Mouse (Mus musculus): ENCODE measurements around the gene Fbxl4. TPM values are rescaled to one million over a fixed set of nuclear protein-coding genes. Genes with fewer than 3 reads are reported as not detected.
A peak's percentile ranks its signal among the peaks of the same experiment; 100 is the strongest.
"Not testable (repeated sequence)": the region's sequence is repeated elsewhere in the genome, so short reads cannot be mapped to it uniquely, and the experiment has no call there.

Fbxl4 gene
- 10 to 100 TPM; 25.1 to 35.6 (median 29.6) TPM for total RNA-seq (2022)

DNA sequence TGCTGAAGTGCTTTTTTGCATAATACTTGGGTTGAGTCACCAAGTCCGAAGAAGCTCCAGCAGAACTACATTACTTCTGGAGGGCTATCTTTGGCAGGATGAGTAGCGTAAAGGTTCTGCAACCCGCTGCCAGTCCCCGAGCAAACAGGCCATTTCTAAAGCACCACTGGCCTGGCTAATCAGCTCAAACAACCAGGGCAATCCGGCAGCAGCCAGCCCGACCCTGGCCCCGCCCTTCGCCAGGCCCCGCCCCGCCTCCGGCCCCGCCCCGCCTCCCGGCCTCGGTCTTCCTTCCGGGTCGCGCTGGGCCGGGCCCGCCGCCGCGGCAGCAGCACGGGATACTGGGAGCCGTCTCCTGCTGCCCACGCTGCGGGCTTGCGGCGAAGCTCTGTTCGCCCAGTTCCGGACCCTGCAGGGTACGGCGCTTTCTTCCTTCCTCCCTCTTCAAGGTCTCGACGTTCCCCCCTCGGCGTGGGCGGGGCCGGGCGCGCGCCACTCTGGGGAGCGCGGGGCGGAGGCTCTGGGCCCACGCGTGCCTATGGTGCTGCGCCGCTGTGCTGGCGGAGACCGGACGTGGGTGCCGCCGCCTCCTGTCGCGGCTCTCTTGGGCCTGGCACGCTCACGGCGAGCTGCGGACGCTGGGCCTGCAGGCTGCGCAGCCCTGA lies at the start of gene Fbxl4:
Fbxl4 (plus strand) TSS at position 278 of the 665 bp plus-strand sequence.
- peak; percentile 72 to 75 for DNase-seq (ENCODE audit: low spot score in 2 of 2)

DNA sequence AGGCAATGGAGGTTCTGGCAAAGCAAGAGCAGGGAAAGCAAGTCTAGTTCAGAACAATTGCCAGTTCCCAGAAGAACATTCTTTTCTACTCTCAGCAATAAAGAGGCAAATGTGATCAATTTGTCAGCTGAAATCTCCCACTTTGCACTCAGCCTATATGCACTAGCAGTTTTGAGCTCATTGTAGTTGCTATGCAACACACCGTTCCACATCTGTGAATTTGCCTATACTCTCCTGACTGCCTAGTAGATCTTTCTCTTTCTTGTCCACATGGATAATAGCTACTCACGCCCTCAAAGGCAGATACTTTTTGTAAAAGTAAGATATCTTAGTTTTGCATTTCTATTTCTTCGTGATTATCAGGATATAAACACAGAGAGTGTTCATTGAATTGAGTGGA lies 42.8 kb upstream of the Fbxl4 start:
- DNase-seq (ENCODE audit: low spot score in 2 of 2), result no peak

DNA sequence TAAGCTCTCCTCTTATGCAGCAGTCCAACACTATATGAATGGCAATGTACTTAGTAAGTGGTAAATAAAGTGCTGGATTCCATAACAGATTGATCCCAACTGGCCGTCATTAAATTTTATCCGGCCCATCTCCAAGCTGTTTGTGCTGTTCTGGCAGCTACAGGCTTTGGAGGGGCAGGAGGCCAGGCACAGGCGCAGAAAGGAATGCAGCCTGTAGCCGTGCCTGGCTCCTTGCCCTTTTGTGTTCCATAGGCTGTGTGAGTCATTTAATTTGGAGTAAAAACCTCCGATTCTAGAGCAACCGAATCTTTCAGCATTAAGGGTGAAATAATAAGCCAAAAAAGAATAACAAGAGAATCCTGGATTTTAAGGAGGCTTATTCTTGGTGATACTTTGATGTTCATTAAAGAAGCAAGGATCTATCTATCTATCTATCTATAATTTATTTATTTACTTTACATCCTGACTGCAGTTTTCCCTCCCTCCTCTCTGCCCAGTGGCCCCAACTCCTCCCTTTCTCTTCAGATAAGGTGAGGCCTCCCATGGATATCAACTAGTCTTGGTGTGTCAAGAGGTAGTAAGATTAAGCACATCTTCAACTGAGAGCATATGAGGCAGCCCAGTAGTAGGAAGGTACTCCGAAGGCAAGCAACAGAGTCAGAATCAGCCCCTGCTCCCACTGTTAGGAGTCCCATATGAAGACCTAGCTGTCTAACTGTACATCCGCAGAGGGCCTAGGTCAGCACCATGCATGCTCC lies 14.3 kb upstream of the Fbxl4 start:
- DNase-seq (ENCODE audit: low spot score in 2 of 2), result no peak

DNA sequence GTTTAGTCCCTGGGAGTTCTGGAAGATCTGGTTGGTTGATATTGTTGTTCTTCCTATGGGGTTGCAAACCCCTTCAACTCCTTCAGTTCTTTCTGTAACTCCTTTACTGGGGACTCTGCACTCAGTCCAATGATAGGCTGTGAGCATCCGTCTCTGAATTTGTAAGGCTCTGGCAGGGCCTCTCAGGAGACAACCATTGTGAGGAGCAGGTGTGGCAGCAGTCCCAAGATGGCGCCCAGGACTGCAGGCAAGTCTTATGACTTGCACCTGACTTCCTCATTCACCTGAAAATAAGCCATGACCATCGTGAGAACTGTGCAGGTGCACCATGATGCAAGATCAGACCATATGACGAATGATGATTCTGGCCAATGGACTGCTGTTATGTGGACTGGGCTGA lies 8.3 kb upstream of the Fbxl4 start:
- DNase-seq (ENCODE audit: low spot score in 2 of 2), result not testable (repeated sequence)

DNA sequence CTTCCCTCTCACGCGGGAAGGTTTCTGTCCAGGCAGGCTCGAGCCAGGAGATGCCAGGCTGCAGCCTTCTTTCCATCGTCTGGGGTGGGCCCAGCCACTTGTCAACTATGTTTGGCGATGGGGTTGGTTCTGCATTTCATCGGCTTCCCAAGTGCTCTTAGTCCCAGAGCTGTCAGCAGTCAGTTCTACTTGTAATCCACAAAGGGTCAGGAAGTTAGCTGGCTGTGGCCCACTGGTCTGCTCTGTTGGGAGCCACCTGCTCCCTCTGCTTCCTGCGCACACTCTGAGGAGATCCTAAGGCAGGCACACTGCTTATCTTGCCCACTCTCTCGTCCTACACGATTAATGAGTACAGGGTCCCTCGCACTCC lies 573 bp downstream of the Fbxl4 start:
- no peak for DNase-seq (ENCODE audit: low spot score in 2 of 2)

DNA sequence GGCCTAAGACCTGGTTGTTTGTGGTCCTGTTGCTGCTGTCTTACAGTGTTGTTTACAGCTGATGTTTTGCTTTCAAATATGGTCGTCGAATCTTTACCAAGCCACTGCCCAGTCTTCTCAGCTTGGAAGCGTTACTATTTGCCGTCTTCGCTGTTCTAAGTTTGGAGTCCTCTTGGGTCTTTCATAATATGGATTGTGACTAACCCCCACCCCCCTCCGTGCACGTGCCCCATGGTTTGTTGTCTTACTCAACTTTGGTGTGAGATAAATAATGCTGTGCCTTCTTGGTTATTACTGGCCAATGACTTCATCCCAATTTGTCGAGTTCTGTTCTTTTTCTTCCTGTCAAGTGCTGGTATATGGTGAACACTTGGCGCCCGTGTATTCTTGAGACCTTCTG lies 1.1 kb downstream of the Fbxl4 start:
- DNase-seq (ENCODE audit: low spot score in 2 of 2), result no peak

DNA sequence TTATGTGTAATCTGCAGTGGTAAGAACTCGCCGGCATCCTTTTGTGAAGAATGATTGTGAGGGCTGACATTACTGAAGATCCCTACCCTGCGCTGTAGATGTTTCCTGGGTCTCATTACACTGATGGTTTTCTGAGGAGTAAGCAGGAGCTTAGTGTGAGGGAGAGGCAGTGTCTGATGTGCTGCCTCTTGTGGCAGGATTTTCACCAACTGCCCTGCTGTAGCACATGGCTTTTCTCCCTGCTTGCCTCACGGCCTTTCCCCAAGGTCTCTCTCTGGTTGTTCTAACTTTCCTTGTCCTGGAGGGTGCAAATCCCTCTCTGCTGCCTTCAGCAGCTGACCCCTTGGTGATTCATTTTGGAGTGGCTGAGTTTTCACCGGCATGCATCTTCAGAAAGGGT lies 10.0 kb downstream of the Fbxl4 start:
- DNase-seq (ENCODE audit: low spot score in 2 of 2), result no peak

DNA sequence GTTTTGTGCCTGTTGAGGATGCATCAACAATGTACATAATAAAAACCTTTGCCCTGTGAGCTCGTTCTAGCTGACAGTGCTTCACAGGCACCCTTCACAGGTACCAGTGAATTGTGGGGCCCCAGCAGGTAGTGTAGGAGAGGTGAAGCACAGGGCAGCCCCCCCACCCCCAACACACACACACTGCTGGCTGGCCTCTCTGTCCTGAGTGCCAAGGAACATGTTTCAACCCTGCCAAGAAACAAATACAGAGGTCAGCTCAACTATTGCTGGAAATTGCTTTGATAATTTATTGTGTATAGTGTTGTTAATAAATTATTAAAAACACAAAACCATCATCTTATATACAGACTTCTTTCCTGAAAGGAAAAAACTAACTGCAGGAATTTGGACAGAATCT lies 21.2 kb downstream of the Fbxl4 start:
- DNase-seq (ENCODE audit: low spot score in 2 of 2), result no peak

DNA sequence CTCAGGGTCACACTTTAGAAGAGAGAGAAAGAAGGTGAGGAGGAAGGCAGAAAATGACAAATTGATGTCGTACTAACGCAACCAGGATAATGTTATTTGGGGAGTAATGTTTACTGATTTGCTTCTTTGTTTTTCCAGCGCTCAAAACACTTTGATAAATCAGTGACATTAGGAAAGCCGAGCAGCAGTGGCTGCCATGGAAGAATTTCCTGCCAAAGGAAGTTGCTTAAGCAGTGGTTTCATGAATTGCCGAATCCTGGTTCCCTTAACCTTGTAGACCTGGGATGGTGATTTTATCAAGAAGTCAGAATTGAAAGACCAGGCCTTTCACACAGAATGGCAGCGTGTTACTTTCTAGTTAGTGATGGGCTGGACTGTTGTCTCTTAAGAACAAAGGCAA lies 23.3 kb downstream of the Fbxl4 start:
- DNase-seq (ENCODE audit: low spot score in 2 of 2), result no peak

DNA sequence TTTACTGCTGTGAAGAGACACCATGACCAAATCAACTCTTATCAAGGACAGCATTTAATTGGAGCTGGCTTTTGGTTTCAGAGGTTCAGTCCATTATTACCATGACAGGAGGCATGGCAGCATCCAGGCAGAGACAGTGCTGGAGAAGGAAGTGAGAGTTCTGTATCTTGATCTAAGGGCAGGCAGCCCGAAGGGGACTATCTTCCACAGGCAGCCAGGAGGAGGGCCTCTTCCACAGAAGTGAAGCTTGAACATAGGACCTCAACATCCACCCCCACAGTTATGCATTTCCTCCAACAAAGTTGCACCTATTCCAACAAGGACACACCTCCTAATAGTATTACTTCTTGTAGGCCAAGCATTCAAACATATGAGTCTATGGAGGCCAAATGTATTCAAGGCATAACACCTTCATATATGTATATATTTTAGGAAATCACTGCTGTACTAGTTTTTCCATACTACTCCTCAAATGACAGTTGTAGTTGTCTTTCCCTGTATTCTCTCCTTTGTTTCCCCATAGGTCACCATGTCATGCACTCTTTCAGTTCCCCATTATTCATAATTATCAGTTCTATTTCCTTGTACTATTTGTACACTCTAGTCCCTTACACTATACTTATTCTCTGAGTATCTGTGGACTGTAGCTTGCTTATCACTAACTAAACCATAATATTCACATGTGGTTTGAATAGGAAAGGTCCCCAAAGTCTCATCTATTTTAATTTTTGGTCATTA lies 26.4 kb downstream of the Fbxl4 start:
- DNase-seq (ENCODE audit: low spot score in 2 of 2), result no peak

DNA sequence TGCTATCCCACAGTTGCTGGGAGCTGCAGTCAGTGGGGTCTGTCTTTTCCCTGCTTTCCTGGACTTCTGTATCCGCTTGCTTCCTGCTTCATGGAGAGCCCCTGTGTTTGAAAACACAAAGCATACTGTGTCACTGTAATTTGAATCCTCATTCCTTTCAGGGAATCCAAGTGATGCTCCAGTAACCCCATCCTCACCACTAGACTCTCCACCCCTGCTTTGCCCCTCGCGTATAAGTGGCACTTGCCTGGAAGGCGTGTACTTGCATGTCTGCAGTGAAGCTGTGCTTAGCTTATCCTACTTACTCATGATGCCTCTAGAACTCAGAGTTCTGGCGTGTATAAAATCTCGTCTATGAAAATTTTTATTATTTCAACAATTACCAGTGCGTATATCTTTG lies 32.7 kb downstream of the Fbxl4 start:
- DNase-seq (ENCODE audit: low spot score in 2 of 2), result no peak

DNA sequence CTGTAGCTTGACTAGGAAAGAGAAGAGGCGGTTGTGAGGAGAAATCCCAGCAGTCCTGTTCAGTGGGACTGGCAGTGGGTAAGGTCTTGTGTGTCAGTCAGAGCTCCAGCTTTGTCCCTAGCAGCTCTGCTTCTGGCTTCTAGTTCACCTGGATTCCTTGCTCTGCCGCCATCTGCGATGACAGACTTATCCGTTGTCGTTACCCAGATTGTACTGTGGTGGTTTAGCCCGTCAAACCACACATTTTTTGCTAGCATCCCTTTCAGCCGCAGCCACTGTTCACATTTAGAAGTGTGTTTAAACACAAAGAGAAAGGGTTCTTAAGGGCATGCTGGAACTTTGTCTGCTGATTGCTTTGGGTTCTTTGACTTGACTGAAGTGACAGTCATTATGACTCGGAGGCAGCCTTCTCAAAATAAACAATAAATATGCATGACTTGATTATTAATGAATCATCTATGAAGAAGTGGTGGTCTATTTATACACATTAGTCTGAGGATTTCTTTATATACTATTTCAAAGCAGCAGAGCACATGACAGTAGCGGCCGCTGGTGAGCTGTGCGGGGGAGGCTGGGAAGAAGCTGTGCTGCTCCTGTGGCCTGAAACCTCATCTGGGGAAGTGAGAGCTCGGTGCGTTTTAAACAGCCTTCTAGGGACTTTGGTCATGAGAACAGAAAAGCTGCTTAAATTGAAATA lies 35.6 kb downstream of the Fbxl4 start:
- no peak for DNase-seq (ENCODE audit: low spot score in 2 of 2)

DNA sequence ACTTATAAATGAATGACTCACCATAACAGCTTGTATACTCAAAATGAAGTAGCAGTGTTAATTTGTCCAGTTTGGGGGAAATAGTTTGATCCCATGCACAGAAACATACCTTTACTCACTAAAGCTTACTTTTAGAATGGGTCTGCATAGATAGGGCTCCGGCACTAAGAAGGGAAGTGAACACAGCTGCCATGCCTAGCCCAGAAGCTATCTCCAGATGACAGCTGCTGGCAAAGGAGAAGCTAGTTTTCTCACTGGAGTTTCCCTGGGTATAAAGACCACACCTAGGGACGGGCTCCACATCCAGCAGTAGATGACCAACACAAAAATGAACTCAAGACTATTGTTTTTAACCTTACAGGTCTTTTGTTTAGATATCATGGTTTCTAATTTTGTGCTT lies 38.1 kb downstream of the Fbxl4 start:
- no peak for DNase-seq (ENCODE audit: low spot score in 2 of 2)

DNA sequence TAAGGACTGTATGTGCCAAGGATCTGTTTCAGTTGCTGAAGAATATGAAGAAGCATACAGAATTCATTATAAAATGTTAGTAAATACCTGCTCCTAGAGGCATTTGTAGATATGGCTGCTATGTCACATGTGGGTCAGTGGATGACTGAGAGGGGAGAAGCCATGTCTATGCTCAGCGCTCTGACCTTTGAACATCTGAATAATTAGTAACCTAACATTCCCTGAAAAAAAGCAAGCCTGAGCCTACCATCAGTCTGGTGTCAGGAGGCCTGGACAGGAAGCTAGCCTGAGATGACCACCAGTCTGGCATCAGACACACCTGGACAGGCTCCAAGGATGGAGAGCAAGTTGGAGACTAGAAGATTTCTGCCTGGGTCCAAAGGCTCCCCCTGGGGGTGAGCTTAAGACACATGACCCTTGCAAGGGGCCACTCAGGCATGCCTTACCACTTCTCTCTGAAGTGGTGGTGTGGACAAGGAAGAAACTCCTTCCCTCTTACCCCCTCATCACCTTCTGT lies 39.2 kb downstream of the Fbxl4 start:
- DNase-seq (ENCODE audit: low spot score in 2 of 2), result no peak

DNA sequence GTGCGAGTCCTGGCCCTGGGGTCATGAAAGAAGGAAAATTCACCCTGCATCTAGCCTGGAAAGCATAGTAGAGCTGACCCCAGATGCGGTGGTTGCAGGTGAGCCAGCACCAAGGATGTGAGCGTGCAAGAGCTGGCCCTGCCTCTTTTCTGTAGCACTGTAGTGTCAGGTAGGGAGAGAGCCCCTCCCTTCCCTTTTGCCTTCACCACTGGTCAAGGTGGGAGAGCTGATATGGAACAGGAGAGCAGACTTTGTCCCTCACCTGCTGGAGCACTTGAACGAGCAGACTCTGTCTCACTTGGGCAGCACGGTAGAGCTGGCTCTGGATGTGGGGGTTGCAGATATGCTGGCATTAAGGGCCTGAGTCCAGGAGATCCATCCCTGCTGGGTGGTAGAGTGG lies 39.7 kb downstream of the Fbxl4 start:
- DNase-seq (ENCODE audit: low spot score in 2 of 2), result no peak

DNA sequence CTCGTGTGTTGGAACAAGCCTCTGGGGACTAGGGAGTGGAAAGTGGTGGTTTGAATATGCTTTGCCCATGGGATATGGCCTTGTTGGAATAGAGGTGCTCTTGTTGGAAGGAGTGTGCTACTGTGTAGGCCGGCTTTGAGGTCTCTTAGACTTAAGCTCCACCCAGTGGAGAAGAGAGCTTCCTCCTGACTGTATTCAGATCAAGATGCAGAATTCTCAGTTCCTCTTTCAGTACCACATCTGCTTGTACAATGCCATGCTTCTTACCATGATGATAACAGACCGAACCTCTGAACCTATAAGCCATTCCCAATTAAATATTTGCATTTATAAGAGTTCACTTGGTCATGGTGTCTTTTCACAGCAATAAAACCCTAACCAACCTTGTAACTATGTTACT lies 44.7 kb downstream of the Fbxl4 start:
- no peak for DNase-seq (ENCODE audit: low spot score in 2 of 2)

DNA sequence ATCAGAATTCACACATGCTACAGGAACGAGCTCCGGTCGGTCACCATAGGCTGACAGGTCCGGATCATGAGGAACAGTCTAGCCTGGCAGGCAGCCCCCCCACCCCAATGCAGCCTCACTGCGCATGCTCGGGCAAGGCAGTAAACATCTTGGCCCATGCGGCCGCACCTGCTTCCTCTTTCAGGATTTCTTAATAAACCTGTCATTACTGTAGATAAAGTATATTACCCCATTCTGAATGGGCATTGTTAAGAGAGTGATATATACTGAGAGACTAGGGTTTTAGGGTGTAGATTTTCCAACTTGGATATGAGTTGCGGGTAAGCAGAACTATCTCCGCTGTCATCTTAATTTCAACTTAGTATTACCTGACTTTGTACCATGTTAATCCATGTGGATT lies 45.6 kb downstream of the Fbxl4 start:
- no peak for DNase-seq (ENCODE audit: low spot score in 2 of 2)

DNA sequence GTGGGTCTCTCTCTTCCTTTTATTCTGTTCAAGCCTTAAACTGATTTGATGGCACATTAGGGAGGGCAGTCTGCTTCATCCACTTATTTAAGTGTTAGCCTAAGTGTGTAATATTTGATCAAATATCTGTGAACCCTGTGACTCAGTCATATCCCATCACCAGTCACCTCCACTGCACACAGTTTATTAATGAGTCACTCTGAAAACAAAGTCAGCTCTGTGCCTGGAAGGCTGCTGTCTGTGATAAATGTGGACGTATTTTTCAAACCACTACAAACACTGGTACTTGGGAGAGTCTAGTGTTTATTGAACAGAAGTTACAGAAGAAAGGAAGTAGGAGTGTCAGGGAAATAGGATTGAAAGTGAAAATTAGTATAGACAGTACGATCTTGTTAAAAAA lies 63.3 kb downstream of the Fbxl4 start:
- DNase-seq (ENCODE audit: low spot score in 2 of 2), result no peak

DNA sequence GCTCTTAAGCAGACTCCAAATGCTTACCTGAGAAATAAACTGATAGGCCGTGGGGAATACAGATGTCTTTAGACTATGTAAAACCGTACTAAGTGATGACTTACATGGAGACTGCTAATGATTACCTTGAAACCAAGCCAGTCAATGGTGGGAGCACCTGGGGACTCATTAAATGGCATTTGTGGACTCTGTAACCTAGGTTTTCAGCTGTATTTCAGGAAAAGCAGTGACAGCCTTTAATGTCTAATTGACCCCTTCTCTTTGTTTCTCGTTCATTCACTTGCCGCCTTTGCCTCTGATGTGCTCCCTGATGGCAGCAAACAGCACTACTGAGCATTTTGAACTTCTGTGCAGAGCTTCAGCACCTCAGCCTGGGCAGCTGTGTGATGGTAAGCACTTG lies 65.1 kb downstream of the Fbxl4 start:
- no peak for DNase-seq (ENCODE audit: low spot score in 2 of 2)

DNA sequence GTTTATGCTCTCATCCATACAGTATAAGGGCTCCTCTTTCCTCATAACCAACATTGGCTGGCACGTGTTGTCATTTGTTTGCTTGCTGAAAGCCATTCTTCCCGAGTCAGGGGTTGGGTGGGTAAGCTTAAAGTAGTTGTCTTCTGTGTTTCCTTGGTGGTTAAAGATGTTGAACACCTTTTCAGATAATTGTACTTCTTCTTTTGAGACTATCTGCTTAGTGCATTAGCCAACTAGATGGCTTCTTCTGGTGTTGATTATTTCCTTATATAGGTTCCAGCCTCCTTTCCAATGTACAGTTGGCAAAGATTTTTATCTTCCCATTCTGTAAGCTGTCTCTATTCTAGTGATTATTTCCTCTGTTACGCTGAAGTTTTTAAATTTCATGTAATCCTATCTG lies 70.8 kb downstream of the Fbxl4 start:
- no peak for DNase-seq (ENCODE audit: low spot score in 2 of 2)

DNA sequence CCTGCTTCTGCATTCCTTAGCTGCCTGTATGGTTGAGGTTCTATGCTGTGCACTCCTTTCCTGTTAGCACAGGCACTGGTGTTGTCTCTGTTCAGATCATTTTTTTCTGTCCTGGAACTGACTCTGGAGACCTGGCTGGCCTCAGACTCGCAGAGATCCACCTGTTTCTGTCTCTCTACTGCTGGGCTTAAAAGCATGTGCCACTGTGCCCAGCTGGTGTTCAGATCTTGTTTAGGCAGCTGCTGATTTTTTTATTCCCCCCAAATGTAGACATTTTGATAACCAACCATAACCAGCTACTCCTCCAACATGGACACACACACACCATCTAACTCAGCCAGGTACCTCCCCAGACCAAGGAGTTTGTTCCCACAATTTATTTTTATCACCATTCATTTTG lies 112.2 kb downstream of the Fbxl4 start:
- no peak for DNase-seq (ENCODE audit: low spot score in 2 of 2)

Measured in gastrocnemius, adult 8-10 months (tissue).